Mouse (Mus musculus): Measurements from ENCODE around the gene Rpia. TPM values are rescaled to one million over a fixed set of nuclear protein-coding genes. Genes with fewer than 3 reads are reported as not detected.

Gene Rpia
- polyA plus RNA-seq, 1 experiment from 2014 or later = 3.3 TPM

DNA sequence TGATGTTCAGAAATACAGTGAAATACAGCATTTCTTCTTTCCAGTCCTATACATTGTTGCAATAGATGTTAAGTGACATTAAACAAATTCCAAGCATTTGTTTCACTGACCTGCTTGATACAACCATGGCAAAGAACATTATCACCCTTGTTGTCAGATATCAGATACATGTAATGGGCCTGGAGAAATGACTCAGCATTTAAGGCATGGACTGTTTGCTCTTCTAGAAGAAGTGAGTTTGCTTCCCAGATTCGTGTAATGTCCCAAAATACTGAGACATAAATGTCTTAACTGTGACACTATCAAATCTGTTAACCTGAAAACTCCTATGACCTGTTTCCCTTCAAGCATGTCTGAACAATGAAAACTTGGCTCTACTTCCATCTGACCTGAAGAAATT lies 52.6 kb downstream of the Rpia start:
- no peak overlapping the region for H3K4me3 ChIP-seq
- no peaks in the 10 kb centered on the region for H3K27me3 ChIP-seq
- no peak overlapping the region for H3K4me2 ChIP-seq
- WGBS = 79% methylated on average over 1 of the region's 1 CpGs
- no peaks in the 10 kb centered on the region for H3K4me1 ChIP-seq (replicated peaks)
- H3K9me3 ChIP-seq = no peaks in the 10 kb centered on the region
- ATAC-seq (ENCODE audit: low FRiP score) = no peak
- H3K9ac ChIP-seq = no peak overlapping the region
- H3K27ac ChIP-seq = no peak overlapping the region
- no peaks in the 10 kb centered on the region for H3K36me3 ChIP-seq

DNA sequence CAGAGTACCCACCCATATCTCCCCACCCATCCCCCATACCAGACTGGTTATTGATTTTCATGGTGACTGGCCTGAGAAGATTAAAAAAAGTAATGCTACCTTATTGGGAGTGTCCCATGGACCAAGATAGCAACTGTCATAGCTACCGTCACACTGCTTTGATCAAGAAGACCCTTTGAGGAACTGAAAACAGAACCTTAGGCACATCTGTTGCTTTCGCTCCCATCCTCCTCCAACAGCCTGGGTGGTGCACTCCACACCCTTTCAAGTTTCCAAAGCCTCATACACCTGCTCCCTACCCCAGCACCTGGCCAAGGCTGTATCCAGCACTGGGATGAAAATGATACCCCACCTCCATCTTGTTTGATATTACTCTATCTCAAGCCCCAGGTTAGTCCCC lies 56.5 kb downstream of the Rpia start:
- 98% methylated on average over 2 of the region's 2 CpGs for WGBS
- no peak overlapping the region for H3K4me2 ChIP-seq
- no peaks in the 10 kb centered on the region for H3K4me1 ChIP-seq (replicated peaks)
- H3K27ac ChIP-seq = no peak overlapping the region
- H3K4me3 ChIP-seq = no peak overlapping the region
- H3K27me3 ChIP-seq = no peaks in the 10 kb centered on the region
- H3K9ac ChIP-seq = no peak overlapping the region
- no peak for ATAC-seq (ENCODE audit: low FRiP score)
- H3K36me3 ChIP-seq = no peaks in the 10 kb centered on the region
- H3K9me3 ChIP-seq = no peaks in the 10 kb centered on the region

DNA sequence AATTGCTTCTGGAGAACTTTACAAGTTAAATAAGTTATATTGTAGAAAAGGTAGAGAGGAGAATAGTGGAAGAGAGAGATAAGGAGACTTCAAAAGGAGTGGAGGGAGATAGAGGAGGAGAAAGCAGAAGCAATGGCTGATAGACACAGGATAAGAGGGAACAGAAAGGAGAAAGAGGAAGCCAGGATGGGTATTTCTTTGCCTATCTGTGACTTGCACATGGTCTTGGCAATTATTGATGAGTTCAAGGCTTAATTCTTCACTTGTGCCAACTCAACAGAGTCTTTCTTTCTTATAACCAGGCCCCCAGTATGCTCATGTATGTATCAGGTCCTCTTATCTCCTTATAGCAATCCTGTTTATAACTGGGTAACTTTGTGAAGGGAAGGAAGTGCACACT lies 61.2 kb downstream of the Rpia start:
- Histone ChIP-seq H3K4me1 (replicated peaks) (no peaks in the 10 kb centered on the region), H3K36me3 (no peaks in the 10 kb centered on the region), H3K4me2 (no peak overlapping the region), H3K9me3 (no peaks in the 10 kb centered on the region), H3K27me3 (no peaks in the 10 kb centered on the region), H3K9ac (no peak overlapping the region), H3K27ac (no peak overlapping the region), H3K4me3 (no peak overlapping the region)
- no peak for ATAC-seq (ENCODE audit: low FRiP score)

DNA sequence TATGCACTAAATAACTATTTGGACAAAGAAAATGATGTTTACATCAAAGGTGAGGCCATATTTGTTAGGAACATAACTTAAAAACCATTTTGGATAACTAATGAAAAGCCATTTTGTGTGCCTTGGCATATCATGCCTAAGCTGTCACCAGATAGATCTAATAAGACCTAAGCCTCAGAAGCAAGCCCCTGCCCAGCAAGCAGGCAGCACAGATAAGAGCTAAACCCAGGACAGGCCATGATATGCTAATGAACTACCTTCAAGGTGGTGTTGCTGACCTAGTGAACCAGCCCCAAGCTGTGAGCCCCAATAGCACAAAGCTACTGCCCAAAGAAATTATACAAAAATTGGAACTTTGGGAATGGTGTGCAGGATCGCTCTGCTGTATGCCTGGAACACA lies 62.9 kb downstream of the Rpia start:
- no peak overlapping the region for H3K4me2 ChIP-seq
- H3K9ac ChIP-seq = no peak overlapping the region
- no peaks in the 10 kb centered on the region for H3K9me3 ChIP-seq
- no peaks in the 10 kb centered on the region for H3K36me3 ChIP-seq
- 92% methylated on average over 1 of the region's 1 CpGs for WGBS
- H3K4me1 ChIP-seq (replicated peaks) = no peaks in the 10 kb centered on the region
- no peak overlapping the region for H3K27ac ChIP-seq
- no peak for ATAC-seq (ENCODE audit: low FRiP score)
- H3K4me3 ChIP-seq = no peak overlapping the region
- no peaks in the 10 kb centered on the region for H3K27me3 ChIP-seq

DNA sequence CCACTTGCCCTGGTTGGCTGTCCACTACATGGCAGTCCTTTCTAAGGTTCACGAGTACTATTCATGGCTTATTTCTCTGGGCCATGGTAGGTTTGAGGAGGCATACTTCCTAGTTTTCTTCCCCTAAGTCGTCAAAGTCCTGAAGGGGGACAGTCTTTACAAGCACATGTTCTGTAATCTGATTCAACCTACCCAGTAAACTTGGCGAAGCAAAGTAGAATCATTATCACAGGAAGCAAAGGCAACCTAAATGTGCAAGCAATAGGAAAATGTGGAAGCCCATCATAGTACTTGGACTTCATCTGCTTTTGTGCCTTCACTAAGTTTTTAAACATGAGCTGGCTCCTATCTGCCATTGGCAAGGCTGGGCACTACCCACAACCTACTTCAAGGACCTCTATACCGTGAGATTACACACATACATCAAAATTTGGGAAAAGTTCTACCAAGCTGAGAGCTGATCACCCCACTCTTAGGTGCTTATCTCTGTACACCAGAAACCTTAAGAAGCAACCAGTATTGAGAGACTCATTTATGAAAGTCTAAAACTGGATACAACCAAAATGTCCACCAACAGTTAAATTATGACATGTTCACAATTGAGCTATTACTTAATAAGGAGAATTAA lies 64.8 kb downstream of the Rpia start:
- Histone ChIP-seq H3K4me1 (replicated peaks) (no peaks in the 10 kb centered on the region), H3K9me3 (no peaks in the 10 kb centered on the region), H3K36me3 (no peaks in the 10 kb centered on the region), H3K4me2 (no peak overlapping the region), H3K9ac (no peak overlapping the region), H3K27me3 (no peaks in the 10 kb centered on the region), H3K4me3 (no peak overlapping the region), H3K27ac (no peak overlapping the region)
- ATAC-seq (ENCODE audit: low FRiP score) = no peak
- 79% methylated on average over 4 of the region's 4 CpGs for WGBS

DNA sequence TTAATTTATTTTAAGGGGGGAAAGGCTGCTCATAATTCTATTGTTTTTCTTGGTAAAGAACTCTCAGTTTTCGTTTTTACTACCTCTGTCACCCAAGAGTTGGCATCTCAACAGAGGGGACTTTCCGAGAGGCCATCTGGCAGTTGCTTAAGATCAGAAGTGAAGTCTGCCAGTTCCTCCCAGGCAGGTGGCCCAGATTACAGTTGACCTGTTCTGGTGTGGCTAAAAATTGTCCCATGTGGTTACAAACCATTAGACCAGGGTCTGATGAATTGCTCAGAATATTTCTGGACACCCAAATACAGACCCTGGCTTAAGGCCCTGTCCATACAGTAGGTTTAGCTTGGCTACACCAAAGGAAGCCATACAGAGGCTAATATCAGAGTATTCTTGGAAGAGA lies 66.4 kb downstream of the Rpia start:
- no peak overlapping the region for H3K27ac ChIP-seq
- no peak overlapping the region for H3K4me2 ChIP-seq
- 71% methylated on average over 2 of the region's 2 CpGs for WGBS
- ATAC-seq (ENCODE audit: low FRiP score) = no peak
- H3K9ac ChIP-seq = no peak overlapping the region
- no peaks in the 10 kb centered on the region for H3K4me1 ChIP-seq (replicated peaks)
- no peaks in the 10 kb centered on the region for H3K9me3 ChIP-seq
- no peaks in the 10 kb centered on the region for H3K27me3 ChIP-seq
- no peaks in the 10 kb centered on the region for H3K36me3 ChIP-seq
- no peak overlapping the region for H3K4me3 ChIP-seq

DNA sequence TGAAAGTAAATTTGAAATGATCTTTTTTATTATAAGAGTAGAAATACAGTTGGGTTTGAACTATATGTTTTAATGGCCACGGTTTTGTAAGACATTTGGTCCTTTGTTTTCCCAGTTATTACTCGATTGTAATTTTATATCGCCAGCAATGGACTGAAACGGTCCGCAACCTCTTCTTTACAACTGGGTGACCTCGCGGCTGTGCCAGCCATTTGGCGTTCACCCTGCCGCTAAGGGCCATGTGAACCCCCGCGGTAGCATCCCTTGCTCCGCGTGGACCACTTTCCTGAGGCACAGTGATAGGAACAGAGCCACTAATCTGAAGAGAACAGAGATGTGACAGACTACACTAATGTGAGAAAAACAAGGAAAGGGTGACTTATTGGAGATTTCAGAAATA lies 67.3 kb downstream of the Rpia start:
- 93% methylated on average over 13 of the region's 13 CpGs for WGBS
- no peaks in the 10 kb centered on the region for H3K36me3 ChIP-seq

DNA sequence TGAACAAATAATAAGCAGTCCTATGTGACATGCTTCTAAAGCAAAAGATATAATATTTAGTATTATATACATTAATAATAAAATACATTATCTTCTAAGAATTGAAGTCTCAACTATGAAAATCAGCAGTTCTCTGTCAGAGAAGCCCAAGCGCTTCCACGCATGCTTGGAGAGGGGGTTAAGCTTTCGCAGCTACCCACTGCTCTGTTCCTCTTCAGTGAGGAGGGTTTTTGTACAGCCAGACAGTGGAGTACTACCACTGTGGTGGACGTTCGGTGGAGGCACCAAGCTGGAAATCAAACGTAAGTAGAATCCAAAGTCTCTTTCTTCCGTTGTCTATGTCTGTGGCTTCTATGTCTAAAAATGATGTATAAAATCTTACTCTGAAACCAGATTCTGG lies 69.7 kb downstream of the Rpia start:
- H3K27me3 ChIP-seq = no peaks in the 10 kb centered on the region
- no peak overlapping the region for H3K4me3 ChIP-seq
- ATAC-seq (ENCODE audit: low FRiP score) = no peak
- no peak overlapping the region for H3K4me2 ChIP-seq
- no peak overlapping the region for H3K9ac ChIP-seq
- H3K9me3 ChIP-seq = no peaks in the 10 kb centered on the region
- no peaks in the 10 kb centered on the region for H3K36me3 ChIP-seq
- H3K27ac ChIP-seq = no peak overlapping the region
- 90% methylated on average over 7 of the region's 7 CpGs for WGBS
- H3K4me1 ChIP-seq (replicated peaks) = no peaks in the 10 kb centered on the region

More for the DNA sequence above, 67.3 kb downstream of the Rpia start:
- no peak for ATAC-seq (ENCODE audit: low FRiP score)
- no peak overlapping the region for H3K27ac ChIP-seq
- H3K9me3 ChIP-seq = no peaks in the 10 kb centered on the region
- H3K27me3 ChIP-seq = no peaks in the 10 kb centered on the region
- H3K9ac ChIP-seq = no peak overlapping the region
- H3K4me2 ChIP-seq = no peak overlapping the region
- no peak overlapping the region for H3K4me3 ChIP-seq
- H3K4me1 ChIP-seq (replicated peaks) = no peaks in the 10 kb centered on the region

DNA sequence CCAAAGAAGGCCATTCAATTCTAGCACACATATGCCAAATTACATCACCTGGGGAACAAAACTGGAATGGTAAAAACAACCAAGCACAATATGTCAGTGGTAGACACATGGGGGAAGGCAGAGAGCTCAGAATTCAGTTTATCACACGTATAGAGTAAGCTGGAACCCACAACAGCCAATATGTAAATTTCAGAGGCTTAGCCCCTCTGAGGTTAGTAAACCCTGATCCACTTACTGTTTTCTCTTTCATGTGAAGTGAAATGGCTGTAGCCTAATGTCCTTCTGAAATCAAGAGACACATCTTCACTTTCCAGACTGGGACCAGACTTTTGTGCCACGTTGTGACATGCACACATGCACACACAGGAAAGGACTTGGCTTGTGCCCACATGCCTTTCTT lies 73.3 kb downstream of the Rpia start:
- Histone ChIP-seq H3K27ac (no peak overlapping the region), H3K36me3 (no peaks in the 10 kb centered on the region), H3K4me3 (no peak overlapping the region), H3K4me1 (replicated peaks) (no peaks in the 10 kb centered on the region), H3K9me3 (no peaks in the 10 kb centered on the region), H3K4me2 (no peak overlapping the region), H3K9ac (no peak overlapping the region), H3K27me3 (no peaks in the 10 kb centered on the region)
- no peak for ATAC-seq (ENCODE audit: low FRiP score)
- 74% methylated on average over 2 of the region's 2 CpGs for WGBS

DNA sequence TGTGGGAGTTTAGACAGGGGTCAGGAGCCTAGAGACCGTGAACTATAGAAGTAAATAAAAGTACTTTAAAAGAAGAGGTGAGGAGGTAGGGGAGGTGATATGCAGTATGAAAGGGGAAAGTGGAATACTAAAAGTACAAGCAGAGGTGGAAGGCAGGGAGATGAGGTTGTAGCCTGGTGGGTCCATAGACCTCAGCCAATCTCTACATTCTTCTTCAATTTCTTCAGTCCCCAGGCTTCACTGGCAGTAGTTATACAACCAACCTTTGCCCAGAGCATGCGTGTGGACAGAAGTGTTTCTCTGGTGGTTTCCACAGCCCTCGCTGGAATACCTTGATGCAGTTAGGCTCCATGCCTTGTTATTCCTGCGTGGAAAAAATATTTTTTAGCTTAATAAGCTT lies 73.9 kb downstream of the Rpia start:
- 88% methylated on average over 4 of the region's 4 CpGs for WGBS
- no peak for ATAC-seq (ENCODE audit: low FRiP score)

DNA sequence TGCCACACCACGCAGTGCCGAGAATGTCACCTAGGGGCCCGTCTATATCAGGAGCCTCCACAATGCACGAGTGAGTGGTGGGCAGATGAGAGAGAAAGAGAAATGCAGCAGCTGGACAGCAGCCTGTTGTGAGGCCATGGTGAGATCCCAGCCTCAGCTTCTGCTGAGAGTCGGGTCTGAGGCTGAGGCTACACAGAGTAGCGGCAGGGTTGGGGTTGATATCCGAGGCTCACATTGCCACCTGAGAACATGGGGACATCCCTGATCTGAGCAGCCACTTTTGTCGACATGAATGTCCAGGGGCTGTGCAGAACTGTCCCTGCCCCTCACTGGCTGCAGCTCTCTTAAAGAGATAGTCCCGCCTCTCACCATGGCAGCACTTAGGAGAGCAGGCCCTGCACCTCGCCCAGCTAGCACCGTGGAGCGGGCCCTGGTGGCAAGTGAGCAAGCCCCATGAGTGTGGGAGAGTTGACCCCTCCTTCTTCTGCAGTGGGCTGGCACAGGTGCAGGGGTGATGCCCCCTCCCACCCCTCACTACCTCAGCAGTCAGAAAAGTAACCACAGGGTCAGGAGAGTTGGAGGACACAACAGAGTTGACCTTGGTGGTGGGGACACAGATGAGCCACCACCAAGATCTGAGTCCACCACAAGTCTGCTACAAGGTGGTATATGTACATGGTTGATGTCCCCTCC lies 75.2 kb downstream of the Rpia start:
- 76% methylated on average over 12 of the region's 12 CpGs for WGBS
- Histone ChIP-seq H3K9ac (no peak overlapping the region), H3K9me3 (no peaks in the 10 kb centered on the region), H3K27me3 (no peaks in the 10 kb centered on the region), H3K4me1 (replicated peaks) (no peaks in the 10 kb centered on the region), H3K36me3 (no peaks in the 10 kb centered on the region), H3K4me2 (no peak overlapping the region), H3K27ac (no peak overlapping the region), H3K4me3 (no peak overlapping the region)
- 0 out of 2 replicates have a peak, but pooled peaks have one; percentile 34 for ATAC-seq (ENCODE audit: low FRiP score)

More for the DNA sequence above, 73.9 kb downstream of the Rpia start:
- H3K4me3 ChIP-seq = no peak overlapping the region
- no peak overlapping the region for H3K9ac ChIP-seq
- no peak overlapping the region for H3K27ac ChIP-seq
- H3K4me1 ChIP-seq (replicated peaks) = no peaks in the 10 kb centered on the region
- H3K27me3 ChIP-seq = no peaks in the 10 kb centered on the region
- no peaks in the 10 kb centered on the region for H3K36me3 ChIP-seq
- no peak overlapping the region for H3K4me2 ChIP-seq
- no peaks in the 10 kb centered on the region for H3K9me3 ChIP-seq

Measured in hindbrain, embryonic 13.5 days (tissue).